Mouse (Mus musculus) common myeloid progenitor, adult 5-6 weeks (primary cell): ENCODE measurements around the gene Cbfa2t3. TPM values are rescaled to one million over a fixed set of nuclear protein-coding genes. Genes with fewer than 3 reads are reported as not detected.

Experiments
- ATAC-seq: replicated peaks from 2 replicates; pipeline ENCODE4 v1.8.0; 2016; ENCODE audit warnings: low read depth, mild to moderate bottlenecking, moderate TSS enrichment, inconsistent platforms; ENCODE audit not compliant: poor library complexity, severe bottlenecking
- total RNA-seq: library from RNA; stranded (forward); fragments of 200-1000, 187-1606 nt; gene quantifications from 2 replicates; pipeline ENCODE4 v1.2.3, GENCODE M21; 2017

Cbfa2t3 gene
- total RNA-seq, 1 experiment from 2014 or later, result 28.2 TPM

DNA sequence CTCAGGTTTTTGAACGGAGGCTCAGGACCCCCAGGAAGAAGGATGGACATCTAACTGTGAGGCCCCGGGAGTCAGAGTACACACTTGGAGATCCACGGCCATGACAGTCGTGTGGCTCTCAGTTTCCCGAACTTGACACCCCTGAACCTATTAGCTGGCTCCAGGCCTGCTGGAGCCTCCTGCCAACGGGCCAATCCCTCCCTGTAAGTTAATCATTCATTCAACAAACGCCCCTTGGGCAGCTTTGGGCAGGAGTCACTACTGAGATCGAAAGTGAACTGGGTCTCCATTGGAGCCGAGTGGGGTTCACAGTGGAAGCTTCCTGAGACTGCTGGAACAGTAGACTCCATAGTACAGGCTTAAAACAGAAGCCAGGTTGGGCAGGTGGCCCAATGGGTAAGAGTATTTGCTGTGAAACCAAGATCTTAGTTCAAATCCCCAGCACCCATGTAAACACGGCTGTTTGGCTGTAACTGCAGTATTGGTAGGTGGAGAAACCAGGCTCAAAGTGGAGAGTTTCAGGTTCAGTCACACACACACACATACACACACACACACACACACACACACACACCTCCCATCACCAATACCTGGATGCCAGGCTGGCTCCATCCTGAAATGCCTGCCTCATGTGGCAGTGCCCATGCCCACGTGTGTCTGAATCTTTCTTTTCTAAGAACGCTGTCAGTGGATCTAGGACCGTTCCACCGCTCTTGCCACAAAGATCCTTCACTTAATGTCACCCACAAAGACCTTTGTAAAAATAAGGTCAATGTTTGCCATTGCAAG is 20.0 kb upstream of the Cbfa2t3 start:
- ATAC-seq, result no peak

DNA sequence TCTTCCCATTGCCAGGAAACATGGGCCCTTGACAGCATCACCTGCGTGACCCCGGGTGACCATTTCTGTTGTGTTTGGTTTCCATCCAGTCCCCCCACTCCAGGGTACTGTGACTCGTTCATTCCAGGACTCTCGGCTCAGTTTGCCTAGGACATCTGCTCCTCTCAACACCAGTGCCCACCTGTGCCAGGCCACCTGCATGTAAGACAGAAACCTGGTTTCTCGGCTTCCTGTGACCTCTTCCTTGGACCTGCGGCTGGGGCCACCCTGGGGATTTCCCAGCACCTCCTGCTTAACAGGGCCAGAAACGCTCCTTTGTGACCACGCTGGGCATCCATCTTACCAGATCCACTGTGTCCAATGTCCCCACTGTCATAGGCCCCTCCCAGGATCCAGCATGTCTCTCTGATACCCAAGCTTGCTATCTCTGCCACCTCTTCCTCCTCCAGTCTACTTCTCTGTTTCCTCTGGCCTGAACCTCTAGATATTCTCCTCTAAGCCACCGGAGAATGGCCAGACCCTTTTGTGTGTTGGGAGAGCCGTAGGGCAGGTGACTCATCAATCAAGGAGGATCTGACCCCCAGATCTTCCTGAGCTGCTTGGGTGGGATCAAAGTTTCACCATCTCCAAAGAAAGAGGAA is 19.1 kb upstream of the Cbfa2t3 start:
- ATAC-seq, result 0 out of 2 replicates have a peak, but pooled peaks have one; percentile 6

DNA sequence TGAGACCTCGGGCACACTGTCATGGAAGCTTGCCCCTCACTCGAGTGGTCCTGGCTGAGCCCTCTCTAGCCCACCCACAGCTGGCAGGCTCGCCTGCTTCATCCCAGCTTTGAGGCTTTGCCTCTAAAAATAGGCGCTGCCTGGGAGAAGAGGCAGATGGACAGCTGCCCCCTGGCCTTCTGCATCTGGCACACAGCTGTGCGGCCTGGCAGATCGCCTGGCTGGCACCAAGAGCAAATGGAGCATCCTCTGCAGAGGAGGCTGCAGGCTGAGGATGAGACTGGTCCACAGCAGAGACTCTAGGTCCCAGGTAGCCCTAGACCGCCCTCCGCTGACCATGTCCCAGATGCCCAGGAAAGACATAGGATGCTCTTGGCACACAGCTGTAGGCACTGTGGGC is 17.7 kb upstream of the Cbfa2t3 start:
- no peak for ATAC-seq

GRCm38 (mm10) chr8:122713157-122713518 is 14.2 kb upstream of the Cbfa2t3 start:
- no peak for ATAC-seq

- no peak for ATAC-seq
Observed at GRCm38 (mm10) chr8:122712411-122713156, 13.7 kb upstream of the Cbfa2t3 start.

DNA sequence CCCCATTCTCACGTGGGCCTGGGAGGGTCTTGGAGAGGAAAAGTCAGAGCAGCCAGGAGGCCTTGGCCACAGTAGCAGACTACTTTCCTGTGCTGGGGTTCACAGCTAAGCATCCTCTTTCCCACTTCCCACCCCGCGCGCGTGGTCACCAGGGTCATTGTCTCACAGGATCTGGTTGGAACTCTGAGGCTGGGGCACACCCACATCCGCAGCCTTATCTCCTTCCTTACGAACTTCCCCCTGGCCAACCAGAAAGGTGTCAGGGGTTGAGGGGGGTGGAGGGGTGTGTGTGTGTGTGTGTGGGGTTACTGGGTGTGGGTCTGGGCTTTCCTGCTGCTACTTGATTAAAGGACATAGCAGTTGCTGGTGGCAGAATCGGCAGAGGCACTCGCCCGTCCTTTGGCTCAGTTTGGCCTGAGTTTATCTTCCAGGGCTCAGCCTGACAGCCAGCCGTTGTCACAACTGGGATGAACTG is 13.0 kb upstream of the Cbfa2t3 start:
- ATAC-seq, result peak; percentile 87

- no peak for ATAC-seq
Observed at GRCm38 (mm10) chr8:122711480-122711879, 12.6 kb upstream of the Cbfa2t3 start.

DNA sequence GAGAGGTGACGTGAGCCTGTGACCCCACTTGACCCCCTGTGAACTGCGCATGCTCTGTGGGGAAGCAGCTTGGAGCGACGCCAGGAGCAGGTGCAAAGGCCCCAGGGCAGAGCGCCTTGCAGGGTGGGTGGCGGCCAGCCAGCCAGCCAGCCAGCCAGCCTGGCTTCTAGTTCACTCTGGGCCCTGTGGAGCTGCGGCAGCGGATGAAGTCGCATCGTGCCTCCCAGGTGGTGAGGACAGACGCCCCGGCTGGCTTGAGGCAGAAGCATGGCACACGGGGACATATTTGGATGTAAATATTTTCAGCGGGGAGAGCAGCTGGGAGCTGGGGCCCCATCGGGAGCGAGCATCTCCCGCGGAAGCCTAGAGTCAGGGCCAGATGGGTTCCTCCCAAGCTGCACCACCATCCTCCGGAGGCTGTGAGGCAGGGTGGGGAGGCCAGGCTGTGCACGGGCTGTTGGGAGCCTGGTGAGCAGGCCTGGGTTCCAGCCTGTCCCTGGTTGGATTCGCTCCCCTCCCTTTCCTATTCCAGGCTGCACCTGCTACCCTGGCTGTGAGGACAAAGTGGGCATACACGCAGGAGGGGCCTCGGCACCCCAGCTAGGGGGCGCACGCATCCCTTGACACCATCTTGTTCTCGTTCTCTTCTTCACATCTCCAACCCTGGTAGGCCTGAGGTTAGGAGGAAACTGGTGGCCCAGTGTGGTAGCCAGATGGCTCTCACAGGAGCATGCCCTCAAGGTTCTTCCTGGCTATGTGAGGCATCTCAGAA is 10.6 kb upstream of the Cbfa2t3 start:
- no peak for ATAC-seq

GRCm38 (mm10) chr8:122707184-122707583 is 8.3 kb upstream of the Cbfa2t3 start:
- ATAC-seq, result no peak

GRCm38 (mm10) chr8:122705901-122706561 is 7.1 kb upstream of the Cbfa2t3 start:
- ATAC-seq, result no peak

- no peak for ATAC-seq
Observed at GRCm38 (mm10) chr8:122704612-122705011, 5.7 kb upstream of the Cbfa2t3 start.

DNA sequence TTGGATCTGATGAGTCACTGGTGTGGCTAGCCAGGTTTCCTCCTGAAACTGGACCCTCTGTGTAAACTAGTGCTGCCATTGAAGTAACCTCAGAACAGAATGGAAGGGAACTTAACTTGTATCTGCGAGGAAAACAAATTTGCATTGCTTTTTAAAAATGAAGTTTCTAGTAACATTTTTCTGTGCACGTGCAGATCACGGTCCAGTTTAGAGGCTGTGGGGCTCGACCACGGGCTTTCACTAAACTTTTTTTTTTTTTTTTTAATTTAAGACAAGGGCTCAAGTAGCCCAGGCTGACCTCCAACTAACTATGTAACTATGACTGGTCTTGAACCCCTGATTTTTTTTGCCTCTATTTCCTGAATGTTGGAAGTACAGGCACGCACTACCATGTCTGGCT is 4.0 kb upstream of the Cbfa2t3 start:
- no peak for ATAC-seq

- ATAC-seq, result peak; percentile 14
Observed at GRCm38 (mm10) chr8:122702301-122702941, 3.5 kb upstream of the Cbfa2t3 start.

DNA sequence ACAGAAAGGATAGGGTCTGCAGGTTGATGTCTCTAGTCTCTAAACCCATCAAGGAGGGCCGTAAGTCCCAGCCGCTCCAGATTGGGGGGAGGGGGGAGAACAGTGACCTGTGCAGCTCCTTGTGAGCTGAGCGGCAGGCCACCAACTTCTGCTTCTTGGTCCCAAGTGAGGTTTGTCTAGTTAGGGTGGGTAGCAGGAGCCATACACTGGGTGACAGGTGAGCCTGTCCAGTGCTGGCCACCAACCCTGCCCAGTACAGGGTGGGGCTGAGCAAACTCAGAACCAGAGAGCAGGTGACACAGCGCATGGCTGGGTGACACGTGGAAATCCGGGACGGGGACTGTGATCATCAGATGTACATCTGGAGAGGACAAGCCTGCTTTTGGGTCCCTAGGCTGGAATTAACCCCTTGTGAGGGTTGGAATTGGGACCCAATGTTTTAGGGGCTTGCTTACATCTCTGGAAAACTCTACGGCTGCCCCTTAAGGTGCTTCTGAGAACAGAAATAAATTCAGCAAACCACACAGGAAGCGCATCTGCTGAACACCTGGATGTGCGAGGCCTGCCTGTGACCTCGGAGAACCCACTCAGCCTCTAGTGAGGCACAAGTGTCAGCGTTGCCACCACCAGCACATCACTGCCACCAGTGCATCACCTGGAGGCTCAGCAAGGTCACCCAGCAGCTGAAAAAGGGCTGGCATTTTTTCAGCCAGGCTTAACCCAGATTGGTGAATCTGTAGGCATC is 2.7 kb upstream of the Cbfa2t3 start:
- ATAC-seq, result no peak

DNA sequence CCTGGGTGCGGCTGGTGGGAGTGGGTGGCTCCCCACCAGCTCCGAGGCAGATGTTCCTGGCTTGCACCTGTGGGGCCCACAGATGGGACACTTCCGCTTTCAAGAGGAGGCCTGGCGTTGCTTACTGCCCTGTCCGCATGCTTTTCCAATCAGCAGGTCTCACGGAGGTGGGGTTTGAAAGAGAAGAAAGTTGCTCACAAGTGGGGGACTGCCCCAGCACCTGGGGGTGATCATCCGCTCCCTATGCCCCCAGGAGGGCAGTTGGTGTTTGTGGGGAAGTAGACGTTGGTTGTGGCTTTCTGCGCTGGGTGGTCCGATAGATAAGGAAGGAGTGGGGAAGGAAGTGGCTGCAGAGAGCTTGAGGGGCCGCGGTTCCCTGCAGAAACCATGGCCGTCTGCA is 1.7 kb upstream of the Cbfa2t3 start:
- ATAC-seq, result peak; percentile 53

DNA sequence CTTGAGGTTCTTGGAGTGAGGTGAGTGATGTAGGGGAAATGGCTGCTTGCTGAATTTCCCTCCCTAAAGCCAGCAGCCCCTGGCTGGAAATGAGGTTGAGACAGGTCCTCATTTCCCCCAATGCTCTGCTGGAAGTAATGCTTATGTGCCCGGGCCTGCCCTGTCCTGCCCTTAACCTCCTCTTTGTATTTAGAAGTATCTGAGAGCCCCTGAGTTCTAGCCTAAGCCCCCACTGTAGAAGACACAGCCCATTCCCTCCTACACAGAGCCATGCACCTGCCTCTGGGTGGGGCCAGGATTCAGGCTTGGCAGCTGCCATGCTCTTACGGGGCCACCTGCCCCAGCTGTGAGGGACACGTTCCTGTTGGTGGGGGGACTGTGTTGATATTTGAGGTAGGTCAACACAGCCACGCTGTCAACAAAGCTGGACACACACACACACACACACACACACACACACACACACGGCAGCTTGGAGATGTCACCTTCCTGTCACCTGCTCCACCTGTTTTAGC is 598 bp downstream of the Cbfa2t3 start:
- ATAC-seq, result no peak

DNA sequence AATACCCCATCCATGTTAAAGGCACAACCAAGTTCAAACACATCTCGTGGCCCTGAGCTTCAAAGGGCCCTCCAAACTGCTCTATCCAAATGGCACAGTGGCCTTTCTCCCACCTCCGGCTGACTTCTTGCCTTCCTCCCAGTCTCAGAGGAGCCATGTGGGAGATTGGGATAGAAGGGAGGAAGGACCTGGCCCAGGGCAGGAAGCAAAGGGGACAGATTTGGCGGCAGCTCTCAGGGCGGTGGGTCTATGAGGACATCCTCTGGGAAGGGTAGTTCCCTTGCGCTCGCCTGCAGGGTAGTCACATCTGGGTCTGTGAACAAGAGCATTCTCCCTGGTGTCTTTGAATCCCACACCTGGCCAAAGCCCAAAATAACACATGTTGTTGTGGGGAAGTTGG is 1.3 kb downstream of the Cbfa2t3 start:
- ATAC-seq, result no peak

GRCm38 (mm10) chr8:122697181-122697581 is 1.7 kb downstream of the Cbfa2t3 start:
- ATAC-seq, result no peak
